Mouse (Mus musculus): ENCODE measurements around the gene Efhc1.

The Efhc1 gene

GRCm38 (mm10) chr1:20951799-20952198 is 373 bp downstream of the Efhc1 start:
- DNase-seq (ENCODE audit: low spot score): no peak

- no peak for DNase-seq (ENCODE audit: low spot score)
These were observed 3.5 kb downstream of the Efhc1 start for GRCm38 (mm10) chr1:20954876-20955275.

GRCm38 (mm10) chr1:20969642-20970041 is 18.2 kb downstream of the Efhc1 start:
- no peak for DNase-seq (ENCODE audit: low spot score)

GRCm38 (mm10) chr1:20973389-20973788 is 22.0 kb downstream of the Efhc1 start:
- DNase-seq (ENCODE audit: low spot score): no peak

- DNase-seq (ENCODE audit: low spot score): no peak
These were observed 23.1 kb downstream of the Efhc1 start for GRCm38 (mm10) chr1:20974341-20975135.

- no peak for DNase-seq (ENCODE audit: low spot score)
These were observed 29.1 kb downstream of the Efhc1 start for GRCm38 (mm10) chr1:20980553-20980952.

- DNase-seq (ENCODE audit: low spot score): no peak
These were observed 30.3 kb downstream of the Efhc1 start for GRCm38 (mm10) chr1:20981764-20982163.

GRCm38 (mm10) chr1:20984103-20984502 is 32.7 kb downstream of the Efhc1 start:
- DNase-seq (ENCODE audit: low spot score): no peak

- no peak for DNase-seq (ENCODE audit: low spot score)
These were observed 33.2 kb downstream of the Efhc1 start for GRCm38 (mm10) chr1:20984582-20984981.

GRCm38 (mm10) chr1:20986378-20987056 is 35.1 kb downstream of the Efhc1 start:
- DNase-seq (ENCODE audit: low spot score): no peak

GRCm38 (mm10) chr1:20989461-20990083 is 38.1 kb downstream of the Efhc1 start:
- DNase-seq (ENCODE audit: low spot score): no peak

- DNase-seq (ENCODE audit: low spot score): no peak
These were observed 42.3 kb downstream of the Efhc1 start for GRCm38 (mm10) chr1:20993690-20994089.

- DNase-seq (ENCODE audit: low spot score): no peak
These were observed 42.9 kb downstream of the Efhc1 start for GRCm38 (mm10) chr1:20994338-20994737.

- DNase-seq (ENCODE audit: low spot score): no peak
These were observed 44.0 kb downstream of the Efhc1 start for GRCm38 (mm10) chr1:20995331-20995986.

GRCm38 (mm10) chr1:20996603-20997327 is 45.3 kb downstream of the Efhc1 start:
- DNase-seq (ENCODE audit: low spot score): no peak

GRCm38 (mm10) chr1:20997328-20997689 is 45.9 kb downstream of the Efhc1 start:
- DNase-seq (ENCODE audit: low spot score): no peak

- no peak for DNase-seq (ENCODE audit: low spot score)
These were observed 46.5 kb downstream of the Efhc1 start for GRCm38 (mm10) chr1:20997881-20998389.

GRCm38 (mm10) chr1:21002246-21003142 is 51.1 kb downstream of the Efhc1 start:
- peak; percentile 24 for DNase-seq (ENCODE audit: low spot score)

GRCm38 (mm10) chr1:21004596-21004995 is 53.2 kb downstream of the Efhc1 start:
- no peak for DNase-seq (ENCODE audit: low spot score)

- no peak for DNase-seq (ENCODE audit: low spot score)
These were observed 55.3 kb downstream of the Efhc1 start for GRCm38 (mm10) chr1:21006775-21007174.

All from urinary bladder, postnatal 14 days (tissue).